Mouse (Mus musculus): ENCODE results near the gene Irf1. TPM values are rescaled to one million over a fixed set of nuclear protein-coding genes. Genes with fewer than 3 reads are reported as not detected.

Gene Irf1
- polyA plus RNA-seq (2015; fragmentation: Nextera tagmentation; extraction: Ambion mirVana) = 64.3 and 76.1 TPM in 2 replicates

DNA sequence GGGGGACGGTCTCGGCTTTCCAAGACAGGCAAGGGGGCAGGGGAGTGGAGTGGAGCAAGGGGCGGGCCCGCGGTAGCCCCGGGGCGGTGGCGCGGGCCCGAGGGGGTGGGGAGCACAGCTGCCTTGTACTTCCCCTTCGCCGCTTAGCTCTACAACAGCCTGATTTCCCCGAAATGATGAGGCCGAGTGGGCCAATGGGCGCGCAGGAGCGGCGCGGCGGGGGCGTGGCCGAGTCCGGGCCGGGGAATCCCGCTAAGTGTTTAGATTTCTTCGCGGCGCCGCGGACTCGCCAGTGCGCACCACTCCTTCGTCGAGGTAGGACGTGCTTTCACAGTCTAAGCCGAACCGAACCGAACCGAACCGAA, at the start of gene Irf1:
Gene Irf1 (plus strand): TSS at position 255 of the 365 bp plus-strand sequence.
- H3K9ac ChIP-seq (ENCODE audit: low read depth, low read length) = peak within 1 kb of the TSS; percentile 92
- no peaks in the 10 kb centered on the region for H3K27me3 ChIP-seq (replicated peaks; ENCODE audit: control insufficient read depth, insufficient read depth, low read length)
- H3K27ac ChIP-seq (ENCODE audit: low read depth, low read length) = peak within 1 kb of the TSS; percentile 97
- under 1% methylated on average over 33 of the region's 40 CpGs for WGBS
- peaks cover 34% of the 10 kb centered on the region for H3K36me3 ChIP-seq (ENCODE audit: control insufficient read depth, insufficient read depth)
- H3K4me3 ChIP-seq (ENCODE audit: low read depth, low read length) = peak within 1 kb of the TSS; percentile 91
- TF ChIP-seq CTCF (IDR thresholded peaks at IDR 0.05; ENCODE audit: low read depth) = no peak
- H3K9me3 ChIP-seq (ENCODE audit: control insufficient read depth) = no peaks in the 10 kb centered on the region
- peak within 1 kb of the TSS; percentile 73 for H3K4me2 ChIP-seq (replicated peaks; ENCODE audit: low read depth)
- 0 out of 2 replicates have a peak, but pooled peaks cover 3% of the 10 kb centered on the region for H3K4me1 ChIP-seq (replicated peaks; ENCODE audit: control insufficient read depth, insufficient read depth, low read length)
- peak; percentile 88 for ATAC-seq

DNA sequence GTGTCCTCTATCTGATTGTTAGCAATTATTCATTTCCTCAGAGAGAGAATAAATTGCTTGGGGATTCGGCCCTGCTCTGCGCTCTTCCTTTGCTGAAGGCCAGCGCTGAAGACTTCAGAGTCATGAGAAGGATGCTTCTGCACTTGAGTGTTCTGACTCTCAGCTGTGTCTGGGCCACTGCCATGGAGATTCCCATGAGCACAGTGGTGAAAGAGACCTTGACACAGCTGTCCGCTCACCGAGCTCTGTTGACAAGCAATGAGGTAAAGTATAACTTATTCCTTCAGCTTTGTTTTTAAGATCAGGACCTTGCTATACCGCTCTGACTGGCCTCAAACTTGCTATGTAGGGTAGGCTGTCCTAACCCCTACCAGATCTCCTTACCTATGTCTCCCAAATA, 49.1 kb upstream of the Irf1 start, which contains the start of gene Il5:
Gene Il5 (plus strand): TSS at position 80 of the 400 bp plus-strand sequence.
- ATAC-seq = no peak
- no peak for TF ChIP-seq CTCF (IDR thresholded peaks at IDR 0.05; ENCODE audit: low read depth)
- Histone ChIP-seq H3K9me3 (ENCODE audit: control insufficient read depth) (no peaks in the 10 kb centered on the region), H3K36me3 (ENCODE audit: control insufficient read depth, insufficient read depth) (no peaks in the 10 kb centered on the region), H3K4me1 (replicated peaks; ENCODE audit: control insufficient read depth, insufficient read depth, low read length) (no peaks in the 10 kb centered on the region), H3K4me2 (replicated peaks; ENCODE audit: low read depth) (no peak within 1 kb of the TSS), H3K4me3 (ENCODE audit: low read depth, low read length) (no peak within 1 kb of the TSS), H3K27ac (ENCODE audit: low read depth, low read length) (no peak within 1 kb of the TSS), H3K27me3 (replicated peaks; ENCODE audit: control insufficient read depth, insufficient read depth, low read length) (no peaks in the 10 kb centered on the region), H3K9ac (ENCODE audit: low read depth, low read length) (no peak within 1 kb of the TSS)
- 75% methylated on average over 6 of the region's 6 CpGs for WGBS

DNA sequence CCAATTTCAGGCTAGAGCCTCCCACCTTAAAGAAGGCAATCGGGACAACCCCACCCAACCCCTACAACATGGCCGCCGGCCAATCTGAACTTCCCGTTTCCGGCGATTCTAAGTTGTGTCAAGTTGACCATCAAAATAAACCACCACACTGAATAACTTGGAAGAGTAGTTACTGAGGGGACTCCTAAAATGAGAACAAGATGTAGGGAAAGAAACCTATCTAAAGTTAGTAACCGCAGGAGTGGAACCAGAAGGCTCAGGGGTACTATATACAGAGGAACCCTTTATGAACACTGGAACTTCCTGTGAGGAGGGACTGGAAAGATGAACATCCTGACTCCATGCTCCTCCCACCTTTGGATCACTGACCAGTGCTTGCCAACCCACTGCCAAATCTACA, 38.4 kb upstream of the Irf1 start:
- Histone ChIP-seq H3K36me3 (ENCODE audit: control insufficient read depth, insufficient read depth) (no peaks in the 10 kb centered on the region), H3K9ac (ENCODE audit: low read depth, low read length) (no peak overlapping the region), H3K27ac (ENCODE audit: low read depth, low read length) (no peak overlapping the region), H3K4me1 (replicated peaks; ENCODE audit: control insufficient read depth, insufficient read depth, low read length) (no peaks in the 10 kb centered on the region), H3K27me3 (replicated peaks; ENCODE audit: control insufficient read depth, insufficient read depth, low read length) (no peaks in the 10 kb centered on the region), H3K9me3 (ENCODE audit: control insufficient read depth) (no peaks in the 10 kb centered on the region), H3K4me2 (replicated peaks; ENCODE audit: low read depth) (no peak overlapping the region), H3K4me3 (ENCODE audit: low read depth, low read length) (no peak overlapping the region)
- no peak for ATAC-seq
- TF ChIP-seq CTCF (IDR thresholded peaks at IDR 0.05; ENCODE audit: low read depth) = no peak
- 96% methylated on average over 7 of the region's 7 CpGs for WGBS

DNA sequence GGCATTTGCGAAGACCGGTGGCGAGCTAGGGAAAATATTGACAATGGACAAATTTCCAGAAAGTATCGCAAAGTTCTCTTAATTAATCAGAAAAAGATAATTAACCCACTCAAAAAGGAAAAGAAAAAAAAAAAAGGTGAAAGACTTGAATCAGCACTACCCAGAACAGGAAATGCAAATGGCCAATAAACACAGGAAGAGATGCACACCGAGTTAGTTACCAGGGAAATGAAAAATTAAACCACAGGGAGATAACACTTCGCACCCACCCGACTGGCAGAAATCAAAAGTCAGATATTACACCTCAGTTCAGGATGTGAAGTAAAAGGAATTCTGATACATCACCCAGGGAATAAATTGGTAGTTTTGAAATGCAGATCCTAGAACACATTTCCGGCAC, 37.6 kb upstream of the Irf1 start:
- WGBS = 80% methylated on average over 8 of the region's 8 CpGs
- Histone ChIP-seq H3K27me3 (replicated peaks; ENCODE audit: control insufficient read depth, insufficient read depth, low read length) (no peaks in the 10 kb centered on the region), H3K4me3 (ENCODE audit: low read depth, low read length) (no peak overlapping the region), H3K27ac (ENCODE audit: low read depth, low read length) (no peak overlapping the region), H3K4me2 (replicated peaks; ENCODE audit: low read depth) (no peak overlapping the region), H3K4me1 (replicated peaks; ENCODE audit: control insufficient read depth, insufficient read depth, low read length) (no peaks in the 10 kb centered on the region), H3K36me3 (ENCODE audit: control insufficient read depth, insufficient read depth) (no peaks in the 10 kb centered on the region), H3K9ac (ENCODE audit: low read depth, low read length) (no peak overlapping the region), H3K9me3 (ENCODE audit: control insufficient read depth) (no peaks in the 10 kb centered on the region)
- no peak for TF ChIP-seq CTCF (IDR thresholded peaks at IDR 0.05; ENCODE audit: low read depth)
- no peak for ATAC-seq

DNA sequence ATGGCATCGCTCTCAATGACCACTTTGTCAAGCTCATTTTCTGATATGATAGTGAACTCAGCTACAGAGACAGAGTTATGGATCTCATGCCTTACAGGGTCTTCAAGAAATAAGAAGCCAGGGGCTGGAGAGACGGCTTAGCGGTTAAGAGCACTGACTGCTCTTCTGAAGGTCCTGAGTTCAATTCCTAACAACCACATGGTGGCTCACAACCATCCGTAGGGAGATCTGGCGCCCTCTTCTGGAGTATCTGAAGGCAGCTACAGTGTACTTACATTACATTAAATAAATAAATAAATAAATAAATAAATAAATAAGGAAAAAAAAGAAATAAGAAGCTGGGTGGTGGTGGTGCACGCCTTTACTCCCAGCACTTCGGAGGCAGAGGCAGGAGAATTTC, 36.0 kb upstream of the Irf1 start:
- peak; percentile 32 for TF ChIP-seq CTCF (IDR thresholded peaks at IDR 0.05; ENCODE audit: low read depth)
- H3K9ac ChIP-seq (ENCODE audit: low read depth, low read length) = no peak overlapping the region
- H3K27ac ChIP-seq (ENCODE audit: low read depth, low read length) = no peak overlapping the region
- 89% methylated on average over 7 of the region's 7 CpGs for WGBS
- no peaks in the 10 kb centered on the region for H3K4me1 ChIP-seq (replicated peaks; ENCODE audit: control insufficient read depth, insufficient read depth, low read length)
- no peak for ATAC-seq
- H3K4me2 ChIP-seq (replicated peaks; ENCODE audit: low read depth) = no peak overlapping the region
- no peaks in the 10 kb centered on the region for H3K36me3 ChIP-seq (ENCODE audit: control insufficient read depth, insufficient read depth)
- no peaks in the 10 kb centered on the region for H3K27me3 ChIP-seq (replicated peaks; ENCODE audit: control insufficient read depth, insufficient read depth, low read length)
- H3K4me3 ChIP-seq (ENCODE audit: low read depth, low read length) = no peak overlapping the region
- H3K9me3 ChIP-seq (ENCODE audit: control insufficient read depth) = no peaks in the 10 kb centered on the region

DNA sequence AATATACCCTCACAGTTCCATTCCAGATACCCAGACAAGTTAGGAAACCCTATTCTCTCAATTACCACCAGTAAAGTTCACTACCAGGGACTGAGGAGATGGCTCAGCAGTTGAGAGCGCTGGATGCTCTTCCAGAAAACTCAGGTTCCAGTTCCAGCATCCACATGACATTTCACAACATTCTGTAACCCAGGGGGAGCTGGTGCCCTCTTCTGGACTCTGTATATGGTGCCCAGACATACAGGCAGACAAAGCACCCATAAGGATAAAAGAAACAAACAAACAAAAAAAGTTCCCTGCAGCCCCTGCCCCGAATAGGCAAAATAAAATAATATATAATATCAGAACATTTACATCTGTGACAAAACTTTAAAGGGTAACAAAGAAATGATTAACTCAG, 35.4 kb upstream of the Irf1 start:
- no peak for ATAC-seq
- no peak overlapping the region for H3K4me3 ChIP-seq (ENCODE audit: low read depth, low read length)
- H3K4me1 ChIP-seq (replicated peaks; ENCODE audit: control insufficient read depth, insufficient read depth, low read length) = no peaks in the 10 kb centered on the region
- no peak overlapping the region for H3K9ac ChIP-seq (ENCODE audit: low read depth, low read length)
- no peaks in the 10 kb centered on the region for H3K9me3 ChIP-seq (ENCODE audit: control insufficient read depth)
- 81% methylated on average over 2 of the region's 2 CpGs for WGBS
- TF ChIP-seq CTCF (IDR thresholded peaks at IDR 0.05; ENCODE audit: low read depth) = no peak
- H3K36me3 ChIP-seq (ENCODE audit: control insufficient read depth, insufficient read depth) = no peaks in the 10 kb centered on the region
- no peak overlapping the region for H3K4me2 ChIP-seq (replicated peaks; ENCODE audit: low read depth)
- no peak overlapping the region for H3K27ac ChIP-seq (ENCODE audit: low read depth, low read length)
- no peaks in the 10 kb centered on the region for H3K27me3 ChIP-seq (replicated peaks; ENCODE audit: control insufficient read depth, insufficient read depth, low read length)

Data from intestine, postnatal 0 days (tissue).